ENCODE assay signal across 11 mouse cellular contexts in genomic region chr13:44913560-44913959, GRCm38 (mm10).
DNase-seq lines count a peak whose midpoint lies in the region; ATAC-seq and TF ChIP-seq lines count a peak whose summit lies in the region.
"Had no signal": no experiment of that assay in that cellular context is flagged by ENCODE, and none has a peak within 500 bp of the region (broad histone marks: within the 10 kb centered on the region; RNA-seq: fewer than 3 reads in every experiment).

No protein-coding gene starts in this region.

- intact Hi-C loops in heart, postnatal 36 days (cut with DNase I), result loop anchor here (5.0 kb wide), 1 partner anchor 156 kb away; no protein-coding TSS in a partner anchor

- no peak overlapping the region for H3K9ac ChIP-seq in kidney, embryonic 16.5 days (replicated peaks; ENCODE audit: low read length)

- peaks cover 3% of the 10 kb centered on the region; the same call in 1 of the 2 replicates for H3K4me1 ChIP-seq in kidney, embryonic 16.5 days (ENCODE audit: insufficient read depth, low read length)

- 64% methylated on average over 7 of the region's 7 CpGs for WGBS in kidney, embryonic 16.5 days

- H3K9me3 ChIP-seq in kidney, embryonic 16.5 days (ENCODE audit: low read length), result no peaks in the 10 kb centered on the region
- H3K9me3 ChIP-seq: G1E had no signal

- ATAC-seq in kidney, embryonic 16.5 days (ENCODE audit: low FRiP score, low TSS enrichment), result peak; percentile 43; the same call in 1 of the 2 replicates

- peak; percentile 49; the same call in 1 of the 2 replicates for TF ChIP-seq CTCF in brain, embryonic 14.5 days (IDR thresholded peaks at IDR 0.05; ENCODE audit: borderline replicate concordance, extremely low read depth, insufficient read depth, insufficient read length)

- H3K36me3 ChIP-seq in kidney, embryonic 16.5 days (ENCODE audit: insufficient read depth, low read length), result peaks cover 80% of the 10 kb centered on the region

- H3K4me2 ChIP-seq in kidney, embryonic 16.5 days (replicated peaks; ENCODE audit: low read depth, low read length), result no peak overlapping the region

- H3K27me3 ChIP-seq in kidney, embryonic 16.5 days (ENCODE audit: insufficient read depth, low read length), result no peaks in the 10 kb centered on the region

- H3K4me3 ChIP-seq in kidney, embryonic 16.5 days (ENCODE audit: low read length), result no peak overlapping the region

- no peak for TF ChIP-seq POLR2A in brain, embryonic 14.5 days (IDR thresholded peaks at IDR 0.05; ENCODE audit: borderline replicate concordance, extremely low read depth, insufficient read depth, insufficient read length, poor library complexity, severe bottlenecking)

- DNase-seq in heart, adult 11 months, result peak; percentile 89
- no peak for DNase-seq in heart, postnatal 36 days
- DNase-seq in 3T3-L1 (ENCODE audit: low read depth, low spot score), result peak; percentile 32
- DNase-seq in brain, embryonic 14.5 days (ENCODE audit: low read depth), result peak; percentile 57
- no peak for DNase-seq in layer of hippocampus, adult 18-20 months (ENCODE audit: low spot score in 2 of 2)
- no peak for DNase-seq in adrenal gland, postnatal 14 days
- no peak for DNase-seq in spleen, postnatal 14 days (ENCODE audit: low spot score in 2 of 2)
- DNase-seq: thymus, postnatal 25 days had no signal

- H3K27ac ChIP-seq in kidney, embryonic 16.5 days (ENCODE audit: low read length), result no peak overlapping the region
- H3K27ac ChIP-seq: macrophage had no signal

Comparison
In these comparisons a context has a peak if more than half of its experiments do, and no peak if none do; other contexts are left out.
1. DNase-seq: peak in heart, adult 11 months (single experiment), 3T3-L1 (single experiment) and brain, embryonic 14.5 days (single experiment); none in heart, postnatal 36 days (0 of 2), layer of hippocampus, adult 18-20 months (0 of 2), adrenal gland, postnatal 14 days (single experiment) and spleen, postnatal 14 days (0 of 2).